34 mouse cellular contexts compared by ENCODE assay signal in the genomic region with DNA sequence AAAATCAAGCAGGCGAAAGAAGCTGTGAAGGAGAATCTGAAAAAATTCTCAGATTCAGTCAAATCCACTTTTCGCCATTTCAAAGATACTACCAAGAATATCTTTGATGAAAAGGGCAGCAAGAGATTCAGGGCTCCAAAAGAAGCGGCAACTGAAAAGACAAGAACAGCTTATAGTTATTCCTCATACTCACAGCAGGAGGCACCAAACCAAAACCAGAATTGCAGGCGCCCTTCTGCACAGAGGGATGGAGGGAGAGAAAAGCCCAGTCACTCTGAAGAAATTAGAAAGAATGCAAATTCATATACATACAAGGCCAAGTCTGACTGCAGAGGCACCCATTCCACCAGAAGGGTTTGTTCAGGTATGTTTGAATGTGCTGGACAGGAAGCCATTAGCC. TPM values are rescaled to one million over a fixed set of nuclear protein-coding genes. Genes with fewer than 3 reads are reported as not detected.
DNase-seq lines count a peak whose midpoint lies in the region; ATAC-seq and TF ChIP-seq lines count a peak whose summit lies in the region.
"Had no signal": no experiment of that assay in that cellular context is flagged by ENCODE, and none has a peak within 500 bp of the region (broad histone marks: within the 10 kb centered on the region; RNA-seq: fewer than 3 reads in every experiment).

No protein-coding gene starts in this region.

- ATAC-seq in heart, postnatal 0 days (ENCODE audit: insufficient read depth, low read depth), result no peak
- ATAC-seq in liver, postnatal 0 days, result no peak
- no peak for ATAC-seq in liver, embryonic 12.5 days
- ATAC-seq: forebrain, embryonic 16.5 days; hindbrain, embryonic 16.5 days; Patski had no signal

- in situ Hi-C loops in CH12.LX (cut with MboI; ENCODE audit: low pct_ligation_motif_present, low pct_unique_long_range_greater_than_20kb, low sequenced_read_pairs), result no loop called here

- TF ChIP-seq RAD21 in CH12.LX (IDR thresholded peaks at IDR 0.05; ENCODE audit: low read depth, low read length), result no peak; the same call in 1 of the 2 replicates

- no peak overlapping the region for H3K4me3 ChIP-seq in heart, postnatal 0 days (ENCODE audit: low read depth, low read length)
- H3K4me3 ChIP-seq in heart, embryonic 10.5 days, result no peak overlapping the region
- no peak overlapping the region for H3K4me3 ChIP-seq in liver, postnatal 0 days (ENCODE audit: low read depth, low read length)
- H3K4me3 ChIP-seq in liver, embryonic 12.5 days, result no peak overlapping the region
- no peak overlapping the region for H3K4me3 ChIP-seq in CH12.LX (replicated peaks in 1 of 3; ENCODE audit: low read depth in 2 of 3, low read length in 2 of 3, poor library complexity in 1 of 3)
- H3K4me3 ChIP-seq: embryonic facial prominence, embryonic 10.5 days; heart, embryonic 15.5 days; hindbrain, embryonic 10.5 days; limb, embryonic 13.5 days; liver, embryonic 13.5 days; neural tube, embryonic 13.5 days had no signal

- no peak overlapping the region for H3K27ac ChIP-seq in heart, postnatal 0 days (ENCODE audit: low read depth)
- H3K27ac ChIP-seq in heart, embryonic 10.5 days, result no peak overlapping the region
- H3K27ac ChIP-seq in liver, postnatal 0 days (ENCODE audit: low read depth), result no peak overlapping the region
- no peak overlapping the region for H3K27ac ChIP-seq in liver, embryonic 12.5 days
- no peak overlapping the region for H3K27ac ChIP-seq in CH12.LX (ENCODE audit: insufficient read depth, low read depth)
- H3K27ac ChIP-seq: embryonic facial prominence, embryonic 10.5 days; heart, embryonic 15.5 days; hindbrain, embryonic 10.5 days; limb, embryonic 13.5 days; liver, embryonic 13.5 days; neural tube, embryonic 13.5 days had no signal

- DNase-seq in heart, postnatal 0 days (ENCODE audit: low spot score), result no peak
- DNase-seq in heart, embryonic 10.5 days (ENCODE audit: low spot score), result no peak
- DNase-seq in liver, postnatal 0 days, result no peak
- no peak for DNase-seq in CH12.LX (ENCODE audit: extremely low read depth)
- no peak for DNase-seq in brain, embryonic 14.5 days (ENCODE audit: low read depth)
- no peak for DNase-seq in testis, postnatal 14 days (ENCODE audit: low spot score)
- DNase-seq in cerebellum, adult 18-20 months, result no peak
- DNase-seq: adrenal gland, adult 2 months; cerebellum, adult 8-10 months; gastrocnemius, postnatal 36 days; kidney, adult 11 months; kidney, postnatal 10 days; layer of hippocampus, postnatal 36 days; liver, embryonic 13.5 days; retina, postnatal 1 day; right cerebral cortex, postnatal 25 days; spleen, adult 18-20 months; thymus, postnatal 14 days had no signal

- H3K36me3 ChIP-seq in heart, postnatal 0 days (replicated peaks; ENCODE audit: control insufficient read depth, insufficient read depth, low read length), result peaks cover 77% of the 10 kb centered on the region
- peaks cover 33% of the 10 kb centered on the region for H3K36me3 ChIP-seq in heart, embryonic 10.5 days
- H3K36me3 ChIP-seq in liver, postnatal 0 days (replicated peaks; ENCODE audit: insufficient read depth, low read length), result peaks cover 48% of the 10 kb centered on the region
- peaks cover 63% of the 10 kb centered on the region for H3K36me3 ChIP-seq in liver, embryonic 12.5 days
- peaks cover 47 to 74% of the 10 kb centered on the region in 2 experiments for H3K36me3 ChIP-seq in CH12.LX (replicated peaks in 1 of 2; ENCODE audit: control insufficient read depth in 1 of 2, insufficient read depth in 1 of 2, low read length in 1 of 2)

- H3K4me2 ChIP-seq in heart, postnatal 0 days (ENCODE audit: low read depth, low read length), result no peak overlapping the region
- no peak overlapping the region for H3K4me2 ChIP-seq in liver, postnatal 0 days (ENCODE audit: low read depth, low read length)
- no peak overlapping the region for H3K4me2 ChIP-seq in liver, embryonic 12.5 days
- no peak overlapping the region for H3K4me2 ChIP-seq in CH12.LX (ENCODE audit: insufficient read depth, low read depth, poor library complexity, severe bottlenecking)
- H3K4me2 ChIP-seq: heart, embryonic 15.5 days; limb, embryonic 13.5 days; liver, embryonic 13.5 days; midbrain, embryonic 11.5 days; neural tube, embryonic 13.5 days had no signal

- 82% methylated on average over 4 of the region's 4 CpGs for WGBS in heart, postnatal 0 days
- 78% methylated on average over 4 of the region's 4 CpGs for WGBS in heart, embryonic 10.5 days
- WGBS in liver, postnatal 0 days (ENCODE audit: insufficient replicate concordance), result 88% methylated on average over 4 of the region's 4 CpGs
- WGBS in liver, embryonic 12.5 days (ENCODE audit: insufficient replicate concordance), result 85% methylated on average over 4 of the region's 4 CpGs

- no peaks in the 10 kb centered on the region for H3K9me3 ChIP-seq in heart, postnatal 0 days (replicated peaks; ENCODE audit: control insufficient read depth, low read length)
- no peaks in the 10 kb centered on the region for H3K9me3 ChIP-seq in heart, embryonic 10.5 days
- no peaks in the 10 kb centered on the region for H3K9me3 ChIP-seq in liver, postnatal 0 days (ENCODE audit: low read length)
- no peaks in the 10 kb centered on the region for H3K9me3 ChIP-seq in liver, embryonic 12.5 days (replicated peaks)
- no peaks in the 10 kb centered on the region for H3K9me3 ChIP-seq in CH12.LX (replicated peaks; ENCODE audit: low read length)
- H3K9me3 ChIP-seq: embryonic facial prominence, embryonic 10.5 days; heart, embryonic 15.5 days; hindbrain, embryonic 10.5 days; limb, embryonic 13.5 days; liver, embryonic 13.5 days; neural tube, embryonic 13.5 days had no signal

- no peak overlapping the region for H3K9ac ChIP-seq in heart, postnatal 0 days (replicated peaks; ENCODE audit: low read depth, low read length)
- no peak overlapping the region for H3K9ac ChIP-seq in liver, postnatal 0 days (replicated peaks)
- no peak overlapping the region for H3K9ac ChIP-seq in liver, embryonic 12.5 days
- H3K9ac ChIP-seq in CH12.LX (ENCODE audit: insufficient read depth, low read depth), result no peak overlapping the region
- H3K9ac ChIP-seq: heart, embryonic 15.5 days; limb, embryonic 13.5 days; liver, embryonic 13.5 days; neural tube, embryonic 13.5 days had no signal

- no peaks in the 10 kb centered on the region for H3K4me1 ChIP-seq in heart, postnatal 0 days (ENCODE audit: control insufficient read depth, insufficient read depth)
- H3K4me1 ChIP-seq in heart, embryonic 10.5 days, result no peaks in the 10 kb centered on the region
- no peaks in the 10 kb centered on the region for H3K4me1 ChIP-seq in liver, postnatal 0 days (ENCODE audit: insufficient read depth)
- H3K4me1 ChIP-seq in liver, embryonic 12.5 days, result no peaks in the 10 kb centered on the region
- no peaks in the 10 kb centered on the region for H3K4me1 ChIP-seq in CH12.LX (ENCODE audit: control insufficient read depth in 1 of 2, insufficient read depth in 2 of 2)
- H3K4me1 ChIP-seq: embryonic facial prominence, embryonic 10.5 days; heart, embryonic 15.5 days; hindbrain, embryonic 10.5 days; limb, embryonic 13.5 days; liver, embryonic 13.5 days; neural tube, embryonic 13.5 days had no signal

- no peak for TF ChIP-seq POLR2A in CH12.LX (IDR thresholded peaks at IDR 0.05; ENCODE audit: low read depth, low read length)
- no peak for TF ChIP-seq POLR2A in brain, embryonic 14.5 days (IDR thresholded peaks at IDR 0.05; ENCODE audit: borderline replicate concordance, extremely low read depth, insufficient read depth, insufficient read length, poor library complexity, severe bottlenecking)

- no peaks in the 10 kb centered on the region for H3K79me2 ChIP-seq in CH12.LX (replicated peaks; ENCODE audit: control insufficient read depth, extremely low read depth, insufficient read depth, poor library complexity, severe bottlenecking)

- TF ChIP-seq CTCF in heart, postnatal 0 days (IDR thresholded peaks at IDR 0.05; ENCODE audit: low read depth), result 0 out of 2 replicates have a peak, but pooled peaks have one; percentile 11
- TF ChIP-seq CTCF in liver, postnatal 0 days (IDR thresholded peaks at IDR 0.05; ENCODE audit: low read depth), result 0 out of 2 replicates have a peak, but pooled peaks have one; percentile 23
- peak in 1 of 2 experiments; percentile 29; a peak in 2 of 4 replicates for TF ChIP-seq CTCF in CH12.LX (conservative IDR thresholded peaks at IDR 0.05 in 1 of 2, IDR thresholded peaks at IDR 0.05 in 1 of 2; ENCODE audit: low read depth in 2 of 2, low read length in 2 of 2)
- peak; percentile 6; the same call in 1 of the 2 replicates for TF ChIP-seq CTCF in brain, embryonic 14.5 days (IDR thresholded peaks at IDR 0.05; ENCODE audit: borderline replicate concordance, extremely low read depth, insufficient read depth, insufficient read length)

- TF ChIP-seq EP300 in heart, postnatal 0 days (IDR thresholded peaks at IDR 0.05; ENCODE audit: low read depth), result no peak
- TF ChIP-seq EP300 in liver, postnatal 0 days (IDR thresholded peaks at IDR 0.05; ENCODE audit: low read depth), result no peak
- TF ChIP-seq EP300 in CH12.LX (IDR thresholded peaks at IDR 0.05; ENCODE audit: low read length), result no peak

- dilution Hi-C loops in CH12.LX (cut with MboI; ENCODE audit: extremely low pct_ligation_motif_present, extremely low pct_unique_long_range_greater_than_20kb, low sequenced_read_pairs), result no loop called here

- H3K27me3 ChIP-seq in heart, postnatal 0 days (ENCODE audit: control insufficient read depth, insufficient read depth, low read length), result no peaks in the 10 kb centered on the region
- no peaks in the 10 kb centered on the region for H3K27me3 ChIP-seq in heart, embryonic 10.5 days (ENCODE audit: insufficient read depth, poor library complexity, severe bottlenecking)
- H3K27me3 ChIP-seq in liver, postnatal 0 days (ENCODE audit: insufficient read depth, low read length), result no peaks in the 10 kb centered on the region
- no peaks in the 10 kb centered on the region for H3K27me3 ChIP-seq in liver, embryonic 12.5 days (replicated peaks)
- no peaks in the 10 kb centered on the region for H3K27me3 ChIP-seq in CH12.LX (replicated peaks)
- H3K27me3 ChIP-seq: heart, embryonic 15.5 days; limb, embryonic 13.5 days; liver, embryonic 13.5 days; neural tube, embryonic 13.5 days; Patski had no signal

RNA-seq across cellular contexts. Expression of a gene that starts 27.4 kb away (rescaled TPM):
- total RNA-seq in heart, postnatal 0 days (2014; rRNA removed; ENCODE audit: low replicate concordance), result 8.3 and 11.3 TPM in 2 replicates
- 27.2 and 27.3 TPM in 2 replicates for polyA plus RNA-seq in heart, postnatal 0 days (2015; fragmentation: Nextera tagmentation; extraction: Ambion mirVana)
- polyA plus RNA-seq in heart, embryonic 10.5 days (2016; fragmentation: Nextera tagmentation; extraction: Ambion mirVana), result 18.3 and 23.5 TPM in 2 replicates
- 14.6 and 15.2 TPM in 2 replicates for polyA plus RNA-seq in liver, postnatal 0 days (2015; fragmentation: Nextera tagmentation; extraction: Ambion mirVana)
- polyA plus RNA-seq in liver, embryonic 12.5 days (2016; fragmentation: Nextera tagmentation; extraction: Ambion mirVana), result 12.6 and 13.0 TPM in 2 replicates
- total RNA-seq in CH12.LX (2012; rRNA removed) (3.6 and 5.2 TPM in 2 replicates), CH12.LX (2014; rRNA removed) (5.7 and 6.2 TPM in 2 replicates)
- polyA plus RNA-seq in CH12.LX (2012; ENCODE audit: insufficient read length, low read depth), result 15.4 and 18.3 TPM in 2 replicates
- 14.4 and 26.5 TPM in 2 replicates for polyA plus RNA-seq in brain, embryonic 14.5 days (2012; rRNA removed)

RNA-seq across cellular contexts. Expression of a gene that starts 27.4 kb away (rescaled TPM):
- 0.85 and 28.0 TPM in 2 replicates for total RNA-seq in heart, postnatal 0 days (2014; rRNA removed; ENCODE audit: low replicate concordance)
- polyA plus RNA-seq in heart, postnatal 0 days (2015; fragmentation: Nextera tagmentation; extraction: Ambion mirVana), result 15.8 and 19.0 TPM in 2 replicates
- 11.5 and 12.9 TPM in 2 replicates for polyA plus RNA-seq in heart, embryonic 10.5 days (2016; fragmentation: Nextera tagmentation; extraction: Ambion mirVana)
- polyA plus RNA-seq in liver, postnatal 0 days (2015; fragmentation: Nextera tagmentation; extraction: Ambion mirVana), result 4.8 and 5.4 TPM in 2 replicates
- 4.4 and 4.6 TPM in 2 replicates for polyA plus RNA-seq in liver, embryonic 12.5 days (2016; fragmentation: Nextera tagmentation; extraction: Ambion mirVana)
- total RNA-seq in CH12.LX (2012; rRNA removed), result 4.0 and 7.3 TPM in 2 replicates
- total RNA-seq in CH12.LX (2014; rRNA removed), result 9.2 and 12.6 TPM in 2 replicates
- polyA plus RNA-seq in CH12.LX (2012; ENCODE audit: insufficient read length, low read depth), result 4.0 and 5.2 TPM in 2 replicates
- polyA plus RNA-seq in brain, embryonic 14.5 days (2012; rRNA removed), result 19.5 and 20.5 TPM in 2 replicates

RNA-seq across cellular contexts. Expression of a gene that starts 27.5 kb away (rescaled TPM):
- total RNA-seq in heart, postnatal 0 days (2014; rRNA removed; ENCODE audit: low replicate concordance), result 3.0 and 8.8 TPM in 2 replicates
- polyA plus RNA-seq in heart, postnatal 0 days (2015; fragmentation: Nextera tagmentation; extraction: Ambion mirVana), result 1.9 and 2.5 TPM in 2 replicates
- 10.9 and 13.2 TPM in 2 replicates for polyA plus RNA-seq in heart, embryonic 10.5 days (2016; fragmentation: Nextera tagmentation; extraction: Ambion mirVana)
- polyA plus RNA-seq in liver, postnatal 0 days (2015; fragmentation: Nextera tagmentation; extraction: Ambion mirVana), result 2.9 and 3.1 TPM in 2 replicates
- 8.0 and 8.3 TPM in 2 replicates for polyA plus RNA-seq in liver, embryonic 12.5 days (2016; fragmentation: Nextera tagmentation; extraction: Ambion mirVana)
- 5.7 and 6.7 TPM in 2 replicates for total RNA-seq in CH12.LX (2012; rRNA removed)
- total RNA-seq in CH12.LX (2014; rRNA removed), result 2.8 and 3.8 TPM in 2 replicates
- polyA plus RNA-seq in CH12.LX (2012; ENCODE audit: insufficient read length, low read depth), result 13.6 and 15.9 TPM in 2 replicates
- 14.0 and 18.7 TPM in 2 replicates for polyA plus RNA-seq in brain, embryonic 14.5 days (2012; rRNA removed)

RNA-seq across cellular contexts. Expression of a gene that starts 32.0 kb away (rescaled TPM):
- total RNA-seq in heart, postnatal 0 days (2014; rRNA removed; ENCODE audit: low replicate concordance), result 3.1 and 4.0 TPM in 2 replicates
- 1.7 and 2.7 TPM in 2 replicates for polyA plus RNA-seq in heart, postnatal 0 days (2015; fragmentation: Nextera tagmentation; extraction: Ambion mirVana)
- 3.5 and 5.3 TPM in 2 replicates for polyA plus RNA-seq in heart, embryonic 10.5 days (2016; fragmentation: Nextera tagmentation; extraction: Ambion mirVana)
- polyA plus RNA-seq in liver, postnatal 0 days (2015; fragmentation: Nextera tagmentation; extraction: Ambion mirVana), result 5.7 and 7.0 TPM in 2 replicates
- 4.8 and 5.2 TPM in 2 replicates for polyA plus RNA-seq in liver, embryonic 12.5 days (2016; fragmentation: Nextera tagmentation; extraction: Ambion mirVana)
- total RNA-seq in CH12.LX (2012; rRNA removed) (14.8 and 15.1 TPM in 2 replicates), CH12.LX (2014; rRNA removed) (20.0 and 20.5 TPM in 2 replicates)
- polyA plus RNA-seq in CH12.LX (2012; ENCODE audit: insufficient read length, low read depth), result 24.7 and 25.6 TPM in 2 replicates
- polyA plus RNA-seq in brain, embryonic 14.5 days (2012; rRNA removed), result 0.77 and 1.4 TPM in 2 replicates

RNA-seq across cellular contexts. Expression of a gene that starts 54.0 kb away (rescaled TPM):
- total RNA-seq in heart, postnatal 0 days (2014; rRNA removed; ENCODE audit: low replicate concordance), result not detected in 2 replicates
- not detected in 2 replicates for polyA plus RNA-seq in heart, postnatal 0 days (2015; fragmentation: Nextera tagmentation; extraction: Ambion mirVana)
- polyA plus RNA-seq in heart, embryonic 10.5 days (2016; fragmentation: Nextera tagmentation; extraction: Ambion mirVana), result not detected in 2 replicates
- not detected in 2 replicates for polyA plus RNA-seq in liver, postnatal 0 days (2015; fragmentation: Nextera tagmentation; extraction: Ambion mirVana)
- polyA plus RNA-seq in liver, embryonic 12.5 days (2016; fragmentation: Nextera tagmentation; extraction: Ambion mirVana), result 0.13 TPM in 1 of 2 replicates, not detected in the other
- total RNA-seq in CH12.LX (2012; rRNA removed) (not detected in 2 replicates), CH12.LX (2014; rRNA removed) (not detected in 2 replicates)
- not detected in 2 replicates for polyA plus RNA-seq in CH12.LX (2012; ENCODE audit: insufficient read length, low read depth)
- polyA plus RNA-seq in brain, embryonic 14.5 days (2012; rRNA removed), result not detected in 2 replicates
- total RNA-seq: adrenal gland, adult 2 months; gastrocnemius, adult 18-20 months; heart, adult 8-10 months; layer of hippocampus, adult 8-10 months had no signal
- polyA plus RNA-seq: C2C12; embryonic facial prominence, embryonic 10.5 days; forebrain, embryonic 16.5 days; heart, embryonic 15.5 days; hindbrain, embryonic 10.5 days; hindbrain, embryonic 16.5 days; limb, embryonic 13.5 days; liver, embryonic 13.5 days; lung, embryonic 16.5 days; midbrain, embryonic 11.5 days; neural tube, embryonic 13.5 days; Patski; testis, adult 2 months had no signal
